Mouse (Mus musculus): Measurements from ENCODE around the gene Etl4. TPM values are rescaled to one million over a fixed set of nuclear protein-coding genes. Genes with fewer than 3 reads are reported as not detected.

Gene Etl4
- polyA plus RNA-seq (2014; fragmentation: Illumina TruSeq; extraction: RNeasy Lipid Tissue Mini Kit (QIAGEN cat#74804); ENCODE audit: low read depth, low replicate concordance) = 35.1 TPM

GRCm38 (mm10) chr2:19909171-19909899 is at the start of gene Etl4:
TSS of gene Etl4 (plus strand) at chr2:19909780.

Measured in adipose tissue, adult 10 weeks (tissue).